Mouse (Mus musculus): ENCODE data around the gene Ctbs. TPM values are rescaled to one million over a fixed set of nuclear protein-coding genes. Genes with fewer than 3 reads are reported as not detected.

Ctbs gene
- total and polyA plus RNA-seq, 2 experiments: 2.5 to 20.0 TPM

DNA sequence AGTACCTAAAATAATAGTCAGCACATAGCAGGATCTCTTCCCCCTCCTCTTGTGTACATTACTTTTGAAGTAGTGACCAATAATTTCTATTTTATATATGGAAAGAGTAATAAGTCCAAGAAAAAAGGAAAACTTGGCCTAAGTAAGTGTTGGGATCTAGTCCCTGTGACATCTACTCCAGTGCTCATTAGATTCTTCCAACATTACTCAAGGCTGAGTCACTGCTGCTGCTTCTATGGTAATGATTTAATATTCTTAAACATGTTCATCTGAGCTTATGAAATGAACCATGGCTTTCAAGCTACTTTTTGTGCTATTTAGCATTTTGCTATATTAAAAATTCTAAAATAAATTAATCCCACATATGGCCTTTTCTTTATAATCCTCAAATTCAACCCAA lies 24.1 kb downstream of the Ctbs start:
- no peak overlapping the region for H3K9ac ChIP-seq (ENCODE audit: low read depth, low read length)
- no peak overlapping the region for H3K4me3 ChIP-seq (ENCODE audit: insufficient read depth, low read depth, low read length)
- no peaks in the 10 kb centered on the region for H3K79me2 ChIP-seq (ENCODE audit: control insufficient read depth, insufficient read depth, low read length)
- no peaks in the 10 kb centered on the region for H3K4me1 ChIP-seq (ENCODE audit: control insufficient read depth, insufficient read depth, low read length)
- no peak overlapping the region for H3K27ac ChIP-seq (replicated peaks; ENCODE audit: insufficient read depth, low read depth, low read length)
- H3K27me3 ChIP-seq (ENCODE audit: control insufficient read depth, insufficient read depth, low read length): no peaks in the 10 kb centered on the region
- DNase-seq (ENCODE audit: extremely low read depth, low read depth, low spot score): no peak
- H3K36me3 ChIP-seq (ENCODE audit: control insufficient read depth, insufficient read depth, low read length): peaks cover 2% of the 10 kb centered on the region; the same call in 1 of the 2 replicates
- TF ChIP-seq CTCF (IDR thresholded peaks at IDR 0.05; ENCODE audit: low read depth, low read length) (no peak), POLR2A (IDR thresholded peaks at IDR 0.05; ENCODE audit: extremely low read depth, insufficient read depth, low read length) (no peak)

DNA sequence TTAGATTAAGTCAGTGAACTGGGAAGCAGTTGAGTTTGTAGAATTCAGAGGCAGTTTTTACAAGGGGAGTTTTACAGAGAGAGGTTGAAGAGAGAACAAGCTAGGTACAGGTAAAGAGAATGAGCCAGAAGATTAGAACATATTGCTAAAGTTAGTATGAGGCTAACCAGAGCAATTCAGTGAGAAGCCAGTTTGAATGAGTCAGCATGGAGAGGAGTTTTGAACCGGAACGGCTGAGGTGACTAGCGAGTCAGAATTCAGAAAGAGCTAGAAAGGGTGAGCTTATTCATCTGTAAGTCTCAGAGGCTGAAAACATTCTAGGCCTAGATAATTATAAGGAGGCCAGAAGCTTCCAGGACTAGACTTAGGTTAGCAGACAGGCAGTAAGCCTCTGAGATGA lies 24.8 kb downstream of the Ctbs start:
- Histone ChIP-seq H3K9ac (ENCODE audit: low read depth, low read length) (no peak overlapping the region), H3K79me2 (ENCODE audit: control insufficient read depth, insufficient read depth, low read length) (no peaks in the 10 kb centered on the region), H3K36me3 (ENCODE audit: control insufficient read depth, insufficient read depth, low read length) (peaks cover under 1% of the 10 kb centered on the region; the same call in 1 of the 2 replicates), H3K27ac (replicated peaks; ENCODE audit: insufficient read depth, low read depth, low read length) (no peak overlapping the region), H3K4me3 (ENCODE audit: insufficient read depth, low read depth, low read length) (no peak overlapping the region), H3K27me3 (ENCODE audit: control insufficient read depth, insufficient read depth, low read length) (no peaks in the 10 kb centered on the region), H3K4me1 (ENCODE audit: control insufficient read depth, insufficient read depth, low read length) (no peaks in the 10 kb centered on the region)
- WGBS: 93% methylated on average over 3 of the region's 3 CpGs
- no peak for TF ChIP-seq POLR2A (IDR thresholded peaks at IDR 0.05; ENCODE audit: extremely low read depth, insufficient read depth, low read length)
- no peak for TF ChIP-seq CTCF (IDR thresholded peaks at IDR 0.05; ENCODE audit: low read depth, low read length)
- DNase-seq (ENCODE audit: extremely low read depth, low read depth, low spot score): no peak

DNA sequence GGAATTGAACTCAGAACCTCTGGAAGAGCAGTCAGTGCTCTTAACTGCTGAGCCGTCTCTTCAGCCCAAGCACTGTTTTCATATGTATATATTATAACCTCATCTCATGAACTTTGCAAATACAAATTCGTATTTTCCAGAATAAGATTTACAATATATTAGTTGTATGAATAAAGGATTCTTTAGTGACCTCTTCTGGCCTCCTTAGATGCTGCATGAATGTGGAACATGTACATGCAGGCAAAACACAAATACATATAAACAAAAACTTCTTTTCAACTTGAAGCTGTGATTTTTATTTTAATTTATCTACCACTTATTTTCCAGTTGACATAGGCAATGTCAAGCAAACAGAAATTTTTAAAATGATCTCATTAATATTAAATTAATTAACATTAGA lies 32.4 kb downstream of the Ctbs start:
- WGBS: 73% methylated on average over 2 of the region's 2 CpGs
- H3K36me3 ChIP-seq (ENCODE audit: control insufficient read depth, insufficient read depth, low read length): no peaks in the 10 kb centered on the region; the same call in 1 of the 2 replicates
- no peak overlapping the region for H3K4me3 ChIP-seq (ENCODE audit: insufficient read depth, low read depth, low read length)
- H3K9ac ChIP-seq (ENCODE audit: low read depth, low read length): no peak overlapping the region
- no peak for DNase-seq (ENCODE audit: extremely low read depth, low read depth, low spot score)
- no peak overlapping the region for H3K27ac ChIP-seq (replicated peaks; ENCODE audit: insufficient read depth, low read depth, low read length)
- H3K79me2 ChIP-seq (ENCODE audit: control insufficient read depth, insufficient read depth, low read length): no peaks in the 10 kb centered on the region
- H3K27me3 ChIP-seq (ENCODE audit: control insufficient read depth, insufficient read depth, low read length): no peaks in the 10 kb centered on the region
- TF ChIP-seq CTCF (IDR thresholded peaks at IDR 0.05; ENCODE audit: low read depth, low read length) (0 out of 2 replicates have a peak, but pooled peaks have one; percentile 4), POLR2A (IDR thresholded peaks at IDR 0.05; ENCODE audit: extremely low read depth, insufficient read depth, low read length) (no peak)
- no peaks in the 10 kb centered on the region for H3K4me1 ChIP-seq (ENCODE audit: control insufficient read depth, insufficient read depth, low read length)

DNA sequence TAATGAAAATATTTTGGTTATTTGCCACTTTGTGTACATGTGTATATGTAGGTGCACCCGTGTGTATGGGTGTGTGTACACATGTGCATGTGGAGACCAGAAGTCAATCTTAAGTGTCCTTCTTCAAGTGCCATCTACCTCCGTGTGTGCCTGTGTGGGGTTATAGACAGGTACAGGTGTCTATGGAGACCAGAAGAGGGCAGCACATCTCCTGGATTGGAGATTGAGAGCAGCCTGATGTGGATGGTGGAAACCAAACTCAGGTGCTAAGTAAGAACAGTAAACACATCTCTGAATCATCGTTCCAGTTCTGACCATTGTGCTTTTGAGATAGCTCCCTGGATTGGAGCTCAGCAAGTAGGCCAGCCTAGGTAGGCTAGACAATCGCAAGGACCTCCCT lies 36.9 kb downstream of the Ctbs start:
- Histone ChIP-seq H3K9ac (ENCODE audit: low read depth, low read length) (no peak overlapping the region), H3K27ac (replicated peaks; ENCODE audit: insufficient read depth, low read depth, low read length) (no peak overlapping the region), H3K27me3 (ENCODE audit: control insufficient read depth, insufficient read depth, low read length) (no peaks in the 10 kb centered on the region), H3K79me2 (ENCODE audit: control insufficient read depth, insufficient read depth, low read length) (no peaks in the 10 kb centered on the region), H3K36me3 (ENCODE audit: control insufficient read depth, insufficient read depth, low read length) (no peaks in the 10 kb centered on the region; the same call in 1 of the 2 replicates), H3K4me1 (ENCODE audit: control insufficient read depth, insufficient read depth, low read length) (no peaks in the 10 kb centered on the region), H3K4me3 (ENCODE audit: insufficient read depth, low read depth, low read length) (no peak overlapping the region)
- whole genome bisulfite sequencing: 93% methylated on average over 4 of the region's 4 CpGs
- no peak for TF ChIP-seq CTCF (IDR thresholded peaks at IDR 0.05; ENCODE audit: low read depth, low read length)
- no peak for TF ChIP-seq POLR2A (IDR thresholded peaks at IDR 0.05; ENCODE audit: extremely low read depth, insufficient read depth, low read length)
- no peak for DNase-seq (ENCODE audit: extremely low read depth, low read depth, low spot score)

DNA sequence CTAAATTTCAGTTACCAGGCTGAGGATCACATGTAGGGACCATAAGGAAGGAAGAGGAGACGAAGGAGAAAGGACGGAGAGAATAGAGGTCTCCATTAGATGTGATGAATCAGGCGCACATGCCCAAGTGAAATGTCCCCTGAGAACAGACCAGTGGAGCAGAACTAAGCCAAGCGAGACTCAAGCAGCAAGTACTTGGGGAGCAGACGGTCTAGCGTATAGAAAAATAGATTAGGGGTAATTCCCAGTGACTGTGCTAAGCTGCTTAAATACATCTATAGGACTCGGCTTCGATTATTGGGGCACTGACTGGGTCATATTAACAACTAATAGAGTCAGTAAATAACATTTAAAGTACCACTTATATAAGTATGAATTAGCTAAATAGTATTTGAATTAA lies 45.3 kb downstream of the Ctbs start:
- TF ChIP-seq CTCF (IDR thresholded peaks at IDR 0.05; ENCODE audit: low read depth, low read length): no peak
- TF ChIP-seq POLR2A (IDR thresholded peaks at IDR 0.05; ENCODE audit: extremely low read depth, insufficient read depth, low read length): no peak
- Histone ChIP-seq H3K9ac (ENCODE audit: low read depth, low read length) (no peak overlapping the region), H3K36me3 (ENCODE audit: control insufficient read depth, insufficient read depth, low read length) (no peaks in the 10 kb centered on the region), H3K4me1 (ENCODE audit: control insufficient read depth, insufficient read depth, low read length) (peaks cover 5% of the 10 kb centered on the region; the same call in 1 of the 2 replicates), H3K27me3 (ENCODE audit: control insufficient read depth, insufficient read depth, low read length) (no peaks in the 10 kb centered on the region), H3K4me3 (ENCODE audit: insufficient read depth, low read depth, low read length) (no peak overlapping the region), H3K79me2 (ENCODE audit: control insufficient read depth, insufficient read depth, low read length) (peaks cover 2% of the 10 kb centered on the region; the same call in 1 of the 2 replicates), H3K27ac (replicated peaks; ENCODE audit: insufficient read depth, low read depth, low read length) (no peak overlapping the region)
- no peak for DNase-seq (ENCODE audit: extremely low read depth, low read depth, low spot score)
- over 99% methylated on average over 8 of the region's 8 CpGs for WGBS

DNA sequence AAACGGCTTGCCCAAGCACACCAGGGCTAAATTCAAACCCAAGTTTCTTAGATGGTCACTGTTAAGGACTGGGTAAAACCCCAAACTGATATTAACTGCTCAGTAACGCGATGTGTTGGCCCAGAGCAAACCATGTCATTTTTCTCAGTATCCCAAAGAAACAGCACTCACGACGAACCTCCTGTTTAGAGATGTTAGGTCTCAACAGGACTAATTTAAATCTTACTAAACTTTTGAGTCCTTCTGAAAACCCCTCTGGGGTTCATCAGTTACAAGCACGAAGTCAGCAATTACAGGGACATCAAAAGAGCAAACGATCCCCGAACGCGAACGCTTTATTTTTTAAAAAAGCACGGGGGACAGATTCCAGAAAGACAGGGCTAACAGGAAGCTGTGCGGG lies 49.4 kb downstream of the Ctbs start:
- Histone ChIP-seq H3K9ac (ENCODE audit: low read depth, low read length) (peak overlapping the region; percentile 100), H3K36me3 (ENCODE audit: control insufficient read depth, insufficient read depth, low read length) (peaks cover 9% of the 10 kb centered on the region), H3K4me3 (ENCODE audit: insufficient read depth, low read depth, low read length) (peak overlapping the region; percentile 93), H3K79me2 (ENCODE audit: control insufficient read depth, insufficient read depth, low read length) (peaks cover 19% of the 10 kb centered on the region; the same call in 1 of the 2 replicates), H3K27me3 (ENCODE audit: control insufficient read depth, insufficient read depth, low read length) (no peaks in the 10 kb centered on the region), H3K4me1 (ENCODE audit: control insufficient read depth, insufficient read depth, low read length) (peaks cover 21% of the 10 kb centered on the region), H3K27ac (replicated peaks; ENCODE audit: insufficient read depth, low read depth, low read length) (peak overlapping the region; percentile 100)
- DNase-seq (ENCODE audit: extremely low read depth, low read depth, low spot score): peak; percentile 48
- TF ChIP-seq CTCF (IDR thresholded peaks at IDR 0.05; ENCODE audit: low read depth, low read length) (no peak), POLR2A (IDR thresholded peaks at IDR 0.05; ENCODE audit: extremely low read depth, insufficient read depth, low read length) (no peak)
- under 1% methylated on average over 13 of the region's 13 CpGs for WGBS

Data from liver, adult 2 months (tissue).